Mouse (Mus musculus) ES-E14 (cell line): ENCODE data around the gene Brip1. TPM values are rescaled to one million over a fixed set of nuclear protein-coding genes. Genes with fewer than 3 reads are reported as not detected.

ENCODE experiments used
- DNase-seq: peaks from one replicate; pipeline ENCODE4 v3.0.0-alpha.2; 2013; ENCODE audit warnings: low read depth, low spot score
- H3K27ac ChIP-seq: 2 replicates; pipeline ENCODE4 v1.5.1; 2012; ENCODE audit warnings: low read depth, mild to moderate bottlenecking, low read length, moderate library complexity, mixed read lengths; ENCODE audit not compliant: poor library complexity, insufficient read depth, severe bottlenecking
- H3K36me3 ChIP-seq: 2 replicates; pipeline ENCODE4 v1.6.1; 2012; ENCODE audit warnings: mild to moderate bottlenecking, low read length, moderate library complexity, mixed read lengths; ENCODE audit not compliant: control insufficient read depth, poor library complexity, insufficient read depth, severe bottlenecking
- H3K4me1 ChIP-seq, 2 experiments: fragments of 150-350 bp in 1 of 2; sonication (generic) in 1 of 2; 2 replicates each; pipeline ENCODE4 v1.6.1; 2012; ENCODE audit warnings: low read length in 2 of 2, mild to moderate bottlenecking in 1 of 2, mixed read lengths in 1 of 2; ENCODE audit not compliant: control insufficient read depth in 2 of 2, insufficient read depth in 2 of 2, poor library complexity in 1 of 2
- H3K4me3 ChIP-seq, 2 experiments: fragments of 150-350 bp in 1 of 2; sonication (generic) in 1 of 2; 2 replicates each; pipeline ENCODE4 v1.5.1; 2012; ENCODE audit warnings: low read length in 2 of 2, low read depth in 1 of 2, mild to moderate bottlenecking in 1 of 2, mixed read lengths in 1 of 2; ENCODE audit not compliant: insufficient read depth in 1 of 2, poor library complexity in 1 of 2, severe bottlenecking in 1 of 2
- H3K9ac ChIP-seq: 2 replicates; pipeline ENCODE4 v1.6.1; 2012; ENCODE audit warnings: low read depth, mild to moderate bottlenecking, low read length, mixed read lengths; ENCODE audit not compliant: poor library complexity, insufficient read depth, severe bottlenecking
- H3K9me3 ChIP-seq: fragments of 150-350 bp; sonication (generic); 2 replicates; pipeline ENCODE4 v1.6.1; 2012; ENCODE audit warnings: low read depth, mild to moderate bottlenecking, low read length; ENCODE audit not compliant: control insufficient read depth, insufficient read depth
- CHD2 ChIP-seq: IDR thresholded peaks from 2 replicates; pipeline ENCODE4 v1.6.1; 2014; ENCODE audit warnings: mild to moderate bottlenecking, low read depth, low read length, inconsistent platforms
- HCFC1 ChIP-seq: IDR thresholded peaks from 2 replicates; pipeline ENCODE4 v1.6.1; 2012; ENCODE audit warnings: low read length, inconsistent platforms, borderline replicate concordance; ENCODE audit not compliant: insufficient read depth
- MAFK ChIP-seq: IDR thresholded peaks from 2 replicates; pipeline ENCODE4 v1.6.1; 2014; ENCODE audit warnings: mild to moderate bottlenecking, low read depth, low read length, inconsistent platforms; ENCODE audit not compliant: insufficient read depth
- ZC3H11A ChIP-seq: IDR thresholded peaks from 2 replicates; pipeline ENCODE4 v1.6.1; 2012; ENCODE audit warnings: low read depth, mild to moderate bottlenecking, inconsistent platforms, low read length, borderline replicate concordance
- ZNF384 ChIP-seq: IDR thresholded peaks from 2 replicates; pipeline ENCODE4 v1.6.1; 2012; ENCODE audit warnings: low read depth, low read length, inconsistent platforms
- in situ Hi-C, 2 experiments: fragments of 600-800 bp; cut with MboI; formaldehyde crosslinking; loops; one replicate each; pipeline ENCODE4 v1.15.1; 2025; ENCODE audit warnings: low sequenced_read_pairs in 2 of 2, inconsistent platforms in 1 of 2; ENCODE audit not compliant: unreplicated experiment in 2 of 2
- total RNA-seq: library from RNA; depleted of rRNA; stranded (reverse); fragments of 300-350 nt; gene quantifications from 2 replicates; pipeline ENCODE4 v1.2.3, GENCODE M21; 2012

The Brip1 gene
- total RNA-seq, 1 experiment: 10.3 TPM

DNA sequence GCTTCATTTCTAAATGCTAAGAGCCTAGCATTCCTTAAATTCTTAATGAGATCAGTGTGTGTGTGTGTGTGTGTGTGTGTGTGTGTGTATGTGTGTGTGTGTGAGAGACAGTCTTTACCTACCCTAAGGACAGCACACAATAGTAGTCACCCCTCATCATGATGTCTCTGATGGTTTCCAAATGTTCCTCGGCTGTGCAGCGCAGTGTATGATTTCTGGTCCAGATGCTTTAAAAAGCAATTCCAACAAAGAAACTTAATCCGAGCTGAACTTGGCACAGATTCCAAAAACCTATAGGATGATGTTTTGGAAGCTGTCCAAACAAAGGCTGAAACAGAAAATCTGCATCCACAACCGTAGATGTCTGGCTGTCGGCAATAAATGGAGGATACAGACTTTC, 173.0 kb downstream of the Brip1 start:
- TF ChIP-seq MAFK: no peak
- TF ChIP-seq ZNF384: no peak
- no peak for TF ChIP-seq HCFC1
- TF ChIP-seq CHD2: no peak
- no peak for TF ChIP-seq ZC3H11A
- in situ Hi-C loops: no loop called here
- Histone ChIP-seq H3K4me1 (peaks cover 0 to 2% of the 10 kb centered on the region in 2 experiments; a peak in 1 of 4 replicates), H3K9ac (no peak overlapping the region), H3K36me3 (no peaks in the 10 kb centered on the region), H3K9me3 (no peaks in the 10 kb centered on the region), H3K4me3 (no peak overlapping the region), H3K27ac (no peak overlapping the region)
- DNase-seq: no peak

DNA sequence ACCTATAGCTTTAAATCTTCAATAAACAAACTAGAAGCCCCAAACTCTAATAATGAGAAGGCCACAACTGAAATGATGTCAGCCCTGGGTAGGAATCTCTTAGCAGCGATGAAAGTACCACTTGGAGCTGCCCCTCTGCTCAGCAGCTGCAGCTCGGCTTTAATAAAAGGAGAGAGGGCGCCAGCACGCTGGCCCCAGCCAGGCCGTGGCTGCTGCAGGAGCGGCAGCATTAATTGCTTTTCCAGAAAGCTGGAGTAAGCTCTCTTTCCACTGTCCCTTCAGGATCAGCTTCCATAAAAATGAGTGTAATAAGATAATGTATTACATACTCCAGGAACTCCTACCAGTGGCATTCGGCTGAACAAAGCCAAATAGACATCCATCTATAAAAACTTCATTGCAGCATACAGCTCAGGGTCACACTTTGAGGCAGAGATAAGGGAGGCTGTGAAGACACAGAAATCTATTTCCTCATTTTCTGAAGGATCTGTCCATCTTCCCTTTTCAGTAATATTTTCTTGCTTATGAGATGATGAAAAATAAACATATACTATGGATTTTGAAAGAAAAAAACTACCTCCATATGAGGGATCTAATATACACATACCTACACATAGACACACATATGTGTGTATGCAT, 174.3 kb downstream of the Brip1 start:
- Histone ChIP-seq H3K9ac (no peak overlapping the region), H3K27ac (no peak overlapping the region), H3K9me3 (no peaks in the 10 kb centered on the region), H3K4me3 (no peak overlapping the region), H3K36me3 (no peaks in the 10 kb centered on the region), H3K4me1 (peaks cover 0 to 2% of the 10 kb centered on the region in 2 experiments; a peak in 1 of 4 replicates)
- in situ Hi-C loops: no loop called here
- no peak for DNase-seq
- TF ChIP-seq ZNF384 (no peak), HCFC1 (no peak), ZC3H11A (no peak), MAFK (no peak), CHD2 (no peak)

DNA sequence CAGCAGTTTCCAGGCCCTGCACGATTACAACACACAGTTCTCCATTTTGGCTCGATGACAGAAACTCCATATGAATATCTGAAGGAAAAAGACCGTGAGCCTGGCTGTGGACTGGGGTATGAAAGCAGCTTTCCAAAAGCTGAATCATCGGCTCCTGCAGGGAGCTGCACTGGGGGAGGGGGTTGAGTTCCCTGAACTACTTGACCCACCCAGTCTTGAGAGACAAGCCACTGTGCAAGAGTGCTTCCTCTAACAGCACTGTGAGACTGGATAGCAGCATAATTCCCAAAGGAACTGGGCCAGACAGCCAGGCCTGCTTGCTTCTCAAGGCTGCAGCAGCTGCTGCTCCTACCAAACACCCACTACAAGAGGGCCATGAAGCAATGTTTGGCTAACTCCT, 178.6 kb downstream of the Brip1 start:
- Histone ChIP-seq H3K4me1 (peaks cover 0 to 2% of the 10 kb centered on the region in 2 experiments; a peak in 1 of 4 replicates), H3K27ac (no peak overlapping the region), H3K4me3 (no peak overlapping the region), H3K9me3 (no peaks in the 10 kb centered on the region), H3K36me3 (no peaks in the 10 kb centered on the region), H3K9ac (no peak overlapping the region)
- TF ChIP-seq ZNF384 (no peak), MAFK (no peak), ZC3H11A (no peak), HCFC1 (no peak), CHD2 (no peak)
- in situ Hi-C loops: no loop called here
- DNase-seq: no peak

DNA sequence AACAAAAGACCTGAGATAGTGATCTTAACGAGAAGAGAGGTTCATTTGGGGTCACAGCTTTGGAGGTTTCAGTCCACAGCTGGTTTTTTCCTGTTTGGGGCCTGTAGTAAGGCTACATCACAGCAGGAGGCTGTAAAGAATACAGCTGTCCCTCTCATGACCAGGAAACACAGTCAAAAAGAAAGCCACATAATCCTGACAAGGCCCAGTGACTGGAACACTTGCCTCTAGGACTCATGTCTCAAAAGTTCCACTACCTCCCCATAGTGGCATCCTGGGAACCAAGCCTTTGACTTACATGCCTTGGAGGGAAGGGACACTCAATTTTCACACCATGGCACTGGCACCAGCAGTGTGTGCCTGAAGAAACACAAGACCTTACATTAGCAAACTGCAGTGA, 181.0 kb downstream of the Brip1 start:
- H3K9me3 ChIP-seq: no peaks in the 10 kb centered on the region
- H3K27ac ChIP-seq: no peak overlapping the region
- H3K4me1 ChIP-seq: peaks cover 0 to 2% of the 10 kb centered on the region in 2 experiments; a peak in 1 of 4 replicates
- no peak for DNase-seq
- no peak overlapping the region for H3K4me3 ChIP-seq
- in situ Hi-C loops: no loop called here
- TF ChIP-seq HCFC1 (no peak), ZC3H11A (no peak), CHD2 (no peak), ZNF384 (no peak), MAFK (no peak)
- no peaks in the 10 kb centered on the region for H3K36me3 ChIP-seq
- no peak overlapping the region for H3K9ac ChIP-seq

DNA sequence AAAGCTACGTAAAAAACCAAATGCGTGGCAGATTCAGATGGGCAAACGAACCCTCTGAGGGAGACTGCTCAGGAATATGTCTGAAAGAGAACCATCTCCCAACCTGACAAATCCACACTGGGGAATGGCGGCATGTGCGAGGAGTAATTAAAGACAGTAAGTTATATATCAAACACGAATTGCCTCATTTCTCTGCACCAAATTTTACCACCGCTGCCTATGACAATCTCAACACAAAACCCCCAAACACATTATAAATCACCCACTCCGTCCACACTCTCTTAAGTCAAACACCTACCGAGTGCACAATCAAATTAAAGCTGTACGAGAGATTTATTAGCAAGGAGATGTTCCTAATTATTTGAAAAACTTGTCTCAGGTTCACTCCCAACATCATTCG, 184.8 kb downstream of the Brip1 start:
- no peaks in the 10 kb centered on the region for H3K9me3 ChIP-seq
- no peak overlapping the region for H3K4me3 ChIP-seq
- no peak overlapping the region for H3K9ac ChIP-seq
- no peak overlapping the region for H3K27ac ChIP-seq
- H3K36me3 ChIP-seq: no peaks in the 10 kb centered on the region
- H3K4me1 ChIP-seq: no peaks in the 10 kb centered on the region
- in situ Hi-C loops: no loop called here
- DNase-seq: no peak
- no peak for TF ChIP-seq CHD2
- TF ChIP-seq MAFK: no peak
- no peak for TF ChIP-seq ZNF384
- TF ChIP-seq HCFC1: no peak
- no peak for TF ChIP-seq ZC3H11A
